Mouse (Mus musculus) B cell, adult 62 days (primary cell): ENCODE data around the gene Itga11. TPM values are rescaled to one million over a fixed set of nuclear protein-coding genes. Genes with fewer than 3 reads are reported as not detected.

Experiments
- total RNA-seq: library from RNA; stranded (reverse); gene quantifications from 4 replicates; pipeline ENCODE4 v1.2.4, GENCODE M21; 2023

Itga11 gene
- total RNA-seq: not detected in 4 replicates

GRCm38 (mm10) chr9:62677641-62678549 lies at the start of gene Itga11:
TSS of gene Itga11 (plus strand) at chr9:62677826.

GRCm38 (mm10) chr9:62811516-62812121 lies 134.0 kb downstream of the Itga11 start, which contains the start of gene Fem1b:
TSS of gene Fem1b (minus strand) at chr9:62811934.

Other genes with a start within 250 kb of the Itga11 start
- gene Coro2b, start 140.8 kb upstream of the Itga11 start, total RNA-seq: 1.6 to 3.0 TPM (median 2.5 TPM) in 4 replicates
- gene Fem1b, start 134.1 kb downstream of the Itga11 start, total RNA-seq: 24.8 to 26.8 TPM (median 26.0 TPM) in 4 replicates
- gene Cln6, start 161.0 kb downstream of the Itga11 start, total RNA-seq: 6.5 to 13.7 TPM (median 7.3 TPM) in 4 replicates
- gene Calml4, start 180.3 kb downstream of the Itga11 start, total RNA-seq: not detected in 4 replicates